Mouse (Mus musculus): ENCODE measurements at regions not wholly inside any gene's neighbourhood (a gene's known extent, or its start where the extent isn't known, plus 50 kb on each side); places are given as distances from the start of the nearest gene placed in this dataset.

GRCm38 (mm10) chr3:19754636-19755035 lies 126.2 kb upstream of the 1700064H15Rik start:
- TF ChIP-seq POLR2A (IDR thresholded peaks at IDR 0.05; ENCODE audit: extremely low read depth, insufficient read depth, low read length) (no peak), CTCF (IDR thresholded peaks at IDR 0.05; ENCODE audit: extremely low read depth, insufficient read depth, low read length) (no peak)
